Mouse (Mus musculus) midbrain, embryonic 10.5 days (tissue): ENCODE data around the gene Kcnma1. TPM values are rescaled to one million over a fixed set of nuclear protein-coding genes. Genes with fewer than 3 reads are reported as not detected.

Source experiments
- DNase-seq: peaks from one replicate; pipeline ENCODE4 v3.0.0-alpha.2; 2017; ENCODE audit warnings: low spot score
- H3K27ac ChIP-seq: fragments of 300-500 bp; sonication (generic); replicated peaks from 2 replicates; pipeline ENCODE4 v1.5.1; 2016; ENCODE audit warnings: mild to moderate bottlenecking
- H3K27me3 ChIP-seq: fragments of 300-500 bp; sonication (generic); 2 replicates; pipeline ENCODE4 v1.6.1; 2016; ENCODE audit warnings: low read depth, mild to moderate bottlenecking; ENCODE audit not compliant: poor library complexity, severe bottlenecking
- H3K36me3 ChIP-seq: fragments of 300-500 bp; sonication (generic); 2 replicates; pipeline ENCODE4 v1.6.1; 2016; ENCODE audit warnings: mild to moderate bottlenecking, moderate library complexity
- H3K4me1 ChIP-seq: fragments of 300-500 bp; sonication (generic); 2 replicates; pipeline ENCODE4 v1.6.1; 2016
- H3K4me3 ChIP-seq: fragments of 300-500 bp; sonication (generic); 2 replicates; pipeline ENCODE4 v1.5.1; 2016; ENCODE audit warnings: mild to moderate bottlenecking, moderate library complexity
- H3K9me3 ChIP-seq: fragments of 300-500 bp; sonication (generic); replicated peaks from 2 replicates; pipeline ENCODE4 v1.6.1; 2016; ENCODE audit warnings: mild to moderate bottlenecking
- WGBS: fragments of 180-500 bp; shearing (Covaris S2); methylation state at CpG from one replicate; pipeline ENCODE4 v1.1.7; 2016; 5-methylcytosine and 5-hydroxymethylcytosine counted together
- polyA plus RNA-seq: library from polyadenylated mRNA; unstranded; fragments of >200 nt; fragmentation: Nextera tagmentation; extraction: Ambion mirVana; gene quantifications from 2 replicates; pipeline ENCODE4 v1.2.1, GENCODE M21; 2016

Gene Kcnma1
- polyA plus RNA-seq, 1 experiment from 2014 or later: 0.49 TPM

DNA sequence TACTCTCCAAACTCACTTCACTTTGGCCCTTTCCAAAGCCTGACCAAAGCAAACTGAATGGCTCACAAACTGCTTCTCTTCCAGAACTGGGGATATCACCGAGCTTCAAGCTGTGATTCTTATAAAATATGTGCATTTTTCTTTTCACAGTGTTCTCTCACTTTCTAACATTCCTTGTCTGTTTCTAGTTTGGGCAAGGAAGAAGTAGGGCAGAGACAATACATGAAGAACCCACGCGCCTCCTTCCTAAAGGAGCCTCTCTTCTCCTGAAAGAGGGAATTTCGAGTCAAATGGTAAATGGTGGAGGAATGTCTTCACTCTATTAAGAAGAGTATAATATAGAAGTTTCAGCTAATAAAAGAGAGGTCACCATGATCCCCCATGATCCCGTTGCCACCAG is 709.0 kb downstream of the Kcnma1 start:
- H3K9me3 ChIP-seq: no peaks in the 10 kb centered on the region
- no peaks in the 10 kb centered on the region for H3K36me3 ChIP-seq
- no peaks in the 10 kb centered on the region for H3K4me1 ChIP-seq
- H3K27ac ChIP-seq: no peak overlapping the region
- no peaks in the 10 kb centered on the region for H3K27me3 ChIP-seq
- no peak for DNase-seq
- 86% methylated on average over 5 of the region's 5 CpGs for WGBS
- no peak overlapping the region for H3K4me3 ChIP-seq

DNA sequence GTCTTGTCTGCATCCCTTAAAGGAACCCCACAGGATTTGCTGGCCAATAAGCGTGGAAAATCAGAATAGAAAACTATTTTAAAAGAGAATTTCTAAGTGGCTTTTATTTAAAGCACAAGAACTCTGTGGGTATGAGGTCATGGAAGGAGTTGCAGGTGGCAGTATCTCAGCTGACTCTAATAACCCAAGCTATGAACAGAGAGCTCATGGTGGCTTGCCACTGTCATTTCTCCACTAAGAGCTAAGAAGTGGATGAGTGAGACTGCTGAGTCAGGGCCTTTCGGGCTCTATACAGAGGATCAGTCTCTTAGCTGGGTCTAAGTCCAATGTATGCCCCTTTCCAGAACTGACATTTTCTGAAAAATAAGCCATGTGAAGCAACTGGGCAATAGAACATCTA is 713.8 kb downstream of the Kcnma1 start:
- Histone ChIP-seq H3K4me1 (no peaks in the 10 kb centered on the region), H3K27me3 (no peaks in the 10 kb centered on the region), H3K36me3 (no peaks in the 10 kb centered on the region), H3K4me3 (no peak overlapping the region), H3K9me3 (no peaks in the 10 kb centered on the region), H3K27ac (no peak overlapping the region)
- 88% methylated on average over 2 of the region's 2 CpGs for WGBS
- DNase-seq: no peak

DNA sequence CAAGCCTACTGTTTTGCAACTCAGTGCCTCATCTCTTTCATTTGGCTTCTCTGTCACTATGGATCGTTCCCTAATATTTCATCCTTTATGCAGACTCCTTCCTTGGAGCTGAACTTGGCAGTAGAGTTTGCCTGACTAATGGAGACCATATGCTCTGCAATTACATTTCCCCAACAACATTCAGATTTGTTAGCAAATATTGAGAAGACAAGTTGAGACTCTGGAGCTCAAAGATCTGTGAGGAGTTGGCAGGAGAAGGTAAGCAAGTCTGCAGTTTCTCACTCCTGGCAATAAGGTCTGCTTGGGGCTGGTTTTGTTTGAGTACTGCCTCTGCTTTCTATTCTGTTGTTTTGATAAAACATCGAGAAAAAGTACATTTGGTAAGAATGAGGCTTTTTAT is 723.7 kb downstream of the Kcnma1 start:
- H3K4me3 ChIP-seq: no peak overlapping the region
- no peaks in the 10 kb centered on the region for H3K4me1 ChIP-seq
- H3K9me3 ChIP-seq: no peaks in the 10 kb centered on the region
- H3K36me3 ChIP-seq: no peaks in the 10 kb centered on the region
- H3K27ac ChIP-seq: no peak overlapping the region
- 88% methylated on average over 2 of the region's 2 CpGs for WGBS
- no peaks in the 10 kb centered on the region for H3K27me3 ChIP-seq
- DNase-seq: no peak

- WGBS: 55% methylated on average over 4 of the region's 4 CpGs
- DNase-seq: no peak
Measured at GRCm38 (mm10) chr14:23266554-23267309, 747.6 kb downstream of the Kcnma1 start.

DNA sequence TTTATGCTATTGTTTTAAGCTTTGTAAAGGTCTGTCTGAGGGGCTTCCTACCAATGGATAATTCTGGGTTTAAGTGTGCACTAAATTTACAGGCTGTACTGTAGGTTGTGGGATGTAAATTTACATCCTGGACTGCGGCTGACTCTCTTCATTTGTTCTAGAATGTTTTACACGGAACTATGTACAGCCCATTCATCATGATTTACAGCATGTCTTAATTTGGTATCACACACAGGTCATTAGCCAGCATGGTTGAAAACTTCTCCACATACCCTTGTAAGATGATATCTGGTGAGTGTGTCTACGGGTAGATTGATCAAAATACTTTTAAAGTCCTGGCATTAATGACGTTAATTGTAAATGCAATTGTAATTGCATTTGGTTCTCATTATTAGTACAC is 761.1 kb downstream of the Kcnma1 start:
- 87% methylated on average over 4 of the region's 4 CpGs for WGBS
- H3K27ac ChIP-seq: no peak overlapping the region
- no peaks in the 10 kb centered on the region for H3K36me3 ChIP-seq
- no peaks in the 10 kb centered on the region for H3K27me3 ChIP-seq
- H3K4me1 ChIP-seq: no peaks in the 10 kb centered on the region
- DNase-seq: no peak
- no peak overlapping the region for H3K4me3 ChIP-seq
- H3K9me3 ChIP-seq: no peaks in the 10 kb centered on the region

More at GRCm38 (mm10) chr14:23266554-23267309, 747.6 kb downstream of the Kcnma1 start:
- Histone ChIP-seq H3K4me1 (no peaks in the 10 kb centered on the region), H3K27me3 (no peaks in the 10 kb centered on the region), H3K27ac (no peak overlapping the region), H3K36me3 (no peaks in the 10 kb centered on the region), H3K4me3 (no peak overlapping the region), H3K9me3 (no peaks in the 10 kb centered on the region)

GRCm38 (mm10) chr14:23244446-23244845 is 769.8 kb downstream of the Kcnma1 start:
- Histone ChIP-seq H3K4me3 (no peak overlapping the region), H3K27me3 (no peaks in the 10 kb centered on the region), H3K9me3 (no peaks in the 10 kb centered on the region), H3K36me3 (no peaks in the 10 kb centered on the region), H3K4me1 (no peaks in the 10 kb centered on the region), H3K27ac (no peak overlapping the region)
- no peak for DNase-seq
- WGBS: 87% methylated on average over 5 of the region's 5 CpGs

- DNase-seq: no peak
- no peaks in the 10 kb centered on the region for H3K9me3 ChIP-seq
Measured at GRCm38 (mm10) chr14:23243857-23244256, 770.4 kb downstream of the Kcnma1 start.

More at GRCm38 (mm10) chr14:23243857-23244256, 770.4 kb downstream of the Kcnma1 start:
- Histone ChIP-seq H3K4me3 (no peak overlapping the region), H3K27ac (no peak overlapping the region), H3K27me3 (no peaks in the 10 kb centered on the region), H3K4me1 (no peaks in the 10 kb centered on the region), H3K36me3 (no peaks in the 10 kb centered on the region)

Other genes with a start within 250 kb of the Kcnma1 start
- 11.3 and 11.7 TPM in 2 replicates for gene Dlg5, start 231.4 kb upstream of the Kcnma1 start, polyA plus RNA-seq